Mouse (Mus musculus) thymus, adult 2 months (tissue): ENCODE measurements around the gene Shroom4. TPM values are rescaled to one million over a fixed set of nuclear protein-coding genes. Genes with fewer than 3 reads are reported as not detected.

Experiments used
- DNase-seq: peaks from one replicate; pipeline ENCODE4 v3.0.0; 2021
- H3K27ac ChIP-seq: fragments of 200-500 bp; 2 replicates; pipeline ENCODE4 v1.5.1; 2012; ENCODE audit warnings: low read length, control low read depth; ENCODE audit not compliant: control insufficient read depth, insufficient read depth
- H3K27me3 ChIP-seq: fragments of 200-500 bp; 2 replicates; pipeline ENCODE4 v1.6.1; 2012; ENCODE audit warnings: mild to moderate bottlenecking, low read length, moderate library complexity, mixed read lengths; ENCODE audit not compliant: control insufficient read depth, insufficient read depth
- H3K36me3 ChIP-seq: fragments of 200-500 bp; 2 replicates; pipeline ENCODE4 v1.6.1; 2012; ENCODE audit warnings: mild to moderate bottlenecking, low read length, moderate library complexity; ENCODE audit not compliant: control insufficient read depth, insufficient read depth
- H3K4me1 ChIP-seq: fragments of 200-500 bp; replicated peaks from 2 replicates; pipeline ENCODE4 v1.6.1; 2012; ENCODE audit warnings: low read length; ENCODE audit not compliant: control insufficient read depth, insufficient read depth
- H3K4me3 ChIP-seq: fragments of 200-500 bp; 2 replicates; pipeline ENCODE4 v1.5.1; 2012; ENCODE audit warnings: mild to moderate bottlenecking, low read length, control low read depth, moderate library complexity; ENCODE audit not compliant: control insufficient read depth, insufficient read depth
- CTCF ChIP-seq: fragments of 200-500 bp; IDR thresholded peaks from 2 replicates; pipeline ENCODE4 v1.5.1; 2012; ENCODE audit warnings: mild to moderate bottlenecking, control low read depth, low read length, moderate library complexity, borderline replicate concordance; ENCODE audit not compliant: control insufficient read depth, poor library complexity, insufficient read depth; ENCODE audit errors: extremely low read depth
- POLR2A ChIP-seq: fragments of 200-500 bp; IDR thresholded peaks from 2 replicates; pipeline ENCODE4 v1.6.1; 2012; ENCODE audit warnings: mild to moderate bottlenecking, low read length, control low read depth, moderate library complexity; ENCODE audit not compliant: control insufficient read depth, poor library complexity, insufficient read depth; ENCODE audit errors: extremely low read depth
- WGBS: fragments of 180-500 bp; shearing (Covaris S2); methylation state at CpG from one replicate; pipeline ENCODE4 v1.1.7; 2018; 5-methylcytosine and 5-hydroxymethylcytosine counted together
- polyA plus RNA-seq: library from polyadenylated mRNA; depleted of rRNA; stranded (reverse); fragments of >200 nt; gene quantifications from 2 replicates; pipeline ENCODE4 v1.2.3, GENCODE M21; 2012

The Shroom4 gene
- polyA plus RNA-seq, 1 experiment = 1.3 TPM

DNA sequence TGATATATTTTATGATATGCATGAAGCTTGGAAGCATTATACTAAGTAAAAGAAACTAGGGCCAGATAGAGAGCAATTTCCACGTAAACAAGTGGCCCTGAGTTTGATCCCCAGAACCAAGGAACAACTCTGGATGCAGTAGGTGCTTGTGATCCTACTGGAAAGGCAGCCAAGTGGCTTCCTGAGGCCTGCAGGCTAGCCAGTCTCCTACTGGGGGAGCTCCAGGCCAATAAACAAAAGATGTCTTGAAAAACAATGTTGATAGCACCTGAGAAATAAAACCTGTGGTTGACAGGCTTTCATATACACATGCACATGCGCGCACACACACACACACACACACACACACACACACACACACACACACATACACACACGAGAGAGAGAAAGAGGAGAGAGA, 82.6 kb downstream of the Shroom4 start:
- Histone ChIP-seq H3K4me1 (no peaks in the 10 kb centered on the region), H3K27me3 (no peaks in the 10 kb centered on the region), H3K27ac (no peak overlapping the region), H3K36me3 (no peaks in the 10 kb centered on the region), H3K4me3 (no peak overlapping the region)
- WGBS = 86% methylated on average over 4 of the region's 4 CpGs
- TF ChIP-seq POLR2A (no peak), CTCF (no peak)
- DNase-seq = no peak

DNA sequence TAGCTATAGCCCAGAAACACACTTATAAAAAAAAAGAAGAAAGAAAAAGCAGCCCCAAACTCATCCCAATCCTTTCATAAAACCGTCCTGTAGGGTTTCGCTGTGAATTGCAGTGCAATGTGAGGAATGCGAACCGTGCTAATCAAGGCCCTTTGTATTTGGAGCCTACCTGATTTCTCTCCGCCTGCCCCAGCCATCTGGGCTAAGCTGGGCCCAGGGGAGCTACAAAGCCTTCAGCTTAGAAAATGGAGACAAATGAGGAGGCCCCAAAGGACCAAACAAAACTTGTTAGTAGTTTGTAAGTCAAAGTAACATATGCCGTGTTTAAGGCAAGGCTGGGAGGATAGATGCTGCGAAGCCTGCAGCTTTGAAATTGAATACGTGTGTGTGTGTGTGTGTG, 84.2 kb downstream of the Shroom4 start:
- H3K4me3 ChIP-seq = no peak overlapping the region
- no peak overlapping the region for H3K27ac ChIP-seq
- 90% methylated on average over 8 of the region's 8 CpGs for WGBS

DNA sequence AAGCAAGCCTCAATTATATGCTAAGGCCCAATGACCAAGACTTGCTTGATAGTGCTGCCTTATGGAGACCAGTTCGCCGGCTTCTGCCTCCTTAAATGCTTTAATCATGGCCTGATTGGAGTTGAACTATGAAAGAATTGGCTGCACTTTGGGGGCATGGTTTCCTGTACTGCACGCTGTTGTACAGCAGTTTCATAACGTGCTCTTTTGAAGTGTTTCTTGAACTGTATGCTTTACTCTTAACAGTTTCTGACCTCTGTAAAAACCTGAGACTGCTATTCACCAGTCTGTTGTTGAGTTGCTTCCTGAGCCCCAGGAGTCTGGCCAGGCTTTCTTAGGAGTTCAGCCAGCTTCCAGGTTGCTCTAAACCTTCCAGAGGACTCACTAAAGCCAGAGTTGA, 90.8 kb downstream of the Shroom4 start:
- no peak for DNase-seq
- TF ChIP-seq POLR2A (no peak), CTCF (no peak)
- Histone ChIP-seq H3K36me3 (no peaks in the 10 kb centered on the region), H3K4me3 (no peak overlapping the region), H3K27me3 (no peaks in the 10 kb centered on the region), H3K4me1 (no peaks in the 10 kb centered on the region), H3K27ac (no peak overlapping the region)
- WGBS = 81% methylated on average over 4 of the region's 4 CpGs

More for the DNA sequence above, 84.2 kb downstream of the Shroom4 start:
- Histone ChIP-seq H3K36me3 (no peaks in the 10 kb centered on the region), H3K4me1 (no peaks in the 10 kb centered on the region), H3K27me3 (no peaks in the 10 kb centered on the region)
- no peak for DNase-seq
- TF ChIP-seq POLR2A (no peak), CTCF (no peak)

DNA sequence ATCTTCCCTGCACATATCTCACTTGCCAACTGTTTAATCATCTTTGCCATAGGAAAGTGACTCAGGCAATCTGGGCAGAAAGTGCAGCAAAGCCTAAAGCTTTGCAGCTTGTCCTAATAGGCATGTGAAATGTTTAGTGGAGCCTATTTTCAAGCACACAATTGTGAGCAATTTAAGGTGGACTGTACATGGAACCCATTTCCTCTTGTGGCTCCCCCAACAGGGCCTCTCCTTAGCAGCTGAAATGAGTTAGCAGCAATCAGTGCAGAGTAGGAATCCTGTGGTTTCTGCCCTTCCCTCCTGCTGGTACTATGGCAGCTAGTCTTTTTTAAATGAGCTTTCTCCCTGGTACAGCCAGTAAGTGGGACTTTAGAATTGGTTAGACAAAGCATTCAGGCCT, 95.8 kb downstream of the Shroom4 start:
- Histone ChIP-seq H3K4me1 (no peaks in the 10 kb centered on the region), H3K27me3 (no peaks in the 10 kb centered on the region), H3K27ac (no peak overlapping the region), H3K4me3 (no peak overlapping the region), H3K36me3 (no peaks in the 10 kb centered on the region)
- no peak for DNase-seq
- TF ChIP-seq CTCF (no peak), POLR2A (no peak)

DNA sequence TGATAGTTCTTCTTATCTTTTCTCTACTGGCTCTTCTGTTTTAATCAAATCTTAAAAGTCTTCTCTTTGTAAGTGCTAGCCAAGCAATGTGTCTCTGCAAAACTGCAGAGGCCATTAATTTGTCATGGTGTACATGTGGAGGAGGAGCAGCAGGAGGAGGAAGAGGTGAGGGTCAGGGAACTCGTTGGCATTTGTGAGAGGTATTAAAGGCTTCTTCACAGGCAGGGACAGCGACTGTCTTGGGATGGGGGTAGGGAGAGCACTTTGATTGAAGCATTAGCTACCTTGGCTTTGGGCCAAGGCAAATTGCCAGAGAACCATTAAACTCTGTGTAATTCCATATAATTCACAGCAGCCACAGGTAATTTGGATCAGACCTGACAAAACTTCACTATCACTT, 96.7 kb downstream of the Shroom4 start:
- no peak for TF ChIP-seq CTCF
- TF ChIP-seq POLR2A = no peak
- Histone ChIP-seq H3K27ac (no peak overlapping the region), H3K36me3 (no peaks in the 10 kb centered on the region), H3K4me3 (no peak overlapping the region), H3K27me3 (no peaks in the 10 kb centered on the region), H3K4me1 (no peaks in the 10 kb centered on the region)
- 76% methylated on average over 2 of the region's 2 CpGs for WGBS
- no peak for DNase-seq

DNA sequence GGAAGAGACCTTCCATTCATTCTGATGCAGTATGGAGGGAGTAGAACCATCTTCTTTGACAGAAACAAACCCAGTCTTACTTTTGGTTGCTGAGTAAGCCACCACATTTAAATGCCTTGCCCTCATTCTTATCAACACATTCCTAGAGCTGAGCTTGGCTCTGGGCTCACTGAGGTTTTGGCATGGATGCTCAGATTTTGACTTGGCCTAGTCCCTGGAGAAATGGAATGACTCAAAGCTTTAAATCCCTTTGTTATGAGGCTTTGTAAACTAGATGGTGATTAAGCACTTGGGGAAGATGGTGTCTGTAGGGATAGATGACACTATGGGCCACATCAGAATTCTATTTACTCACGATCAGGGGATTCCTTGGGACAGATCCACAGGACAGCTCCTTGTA, 102.2 kb downstream of the Shroom4 start:
- Histone ChIP-seq H3K4me1 (no peaks in the 10 kb centered on the region), H3K27me3 (no peaks in the 10 kb centered on the region), H3K36me3 (no peaks in the 10 kb centered on the region), H3K27ac (no peak overlapping the region), H3K4me3 (no peak overlapping the region)
- TF ChIP-seq POLR2A (no peak), CTCF (no peak)
- DNase-seq = no peak
- 86% methylated on average over 1 of the region's 1 CpGs for WGBS

DNA sequence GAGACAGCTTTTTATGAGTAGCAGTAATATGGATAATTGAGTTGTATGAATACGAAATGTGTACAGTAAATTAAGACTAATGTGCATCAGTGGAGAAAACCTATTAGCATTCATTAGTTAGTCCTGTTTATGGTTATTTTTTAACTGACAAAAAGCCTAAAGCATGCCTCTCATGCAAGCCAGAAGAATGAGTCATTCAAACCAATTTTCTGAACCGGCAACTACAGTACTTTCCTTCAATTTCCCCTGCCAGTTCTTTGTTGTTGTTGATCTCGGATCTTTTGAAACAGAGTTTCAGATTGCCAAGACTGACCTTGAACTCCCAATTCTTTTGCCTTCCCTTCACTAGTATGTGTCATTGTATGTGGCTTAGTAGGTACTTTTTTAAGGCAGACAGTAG, 117.6 kb downstream of the Shroom4 start:
- H3K27ac ChIP-seq = no peak overlapping the region
- H3K4me1 ChIP-seq = no peaks in the 10 kb centered on the region
- TF ChIP-seq CTCF = no peak
- no peak for TF ChIP-seq POLR2A
- WGBS = 93% methylated on average over 3 of the region's 3 CpGs
- DNase-seq = no peak
- no peak overlapping the region for H3K4me3 ChIP-seq
- no peaks in the 10 kb centered on the region for H3K36me3 ChIP-seq
- no peaks in the 10 kb centered on the region for H3K27me3 ChIP-seq
